Mouse (Mus musculus) C2C12 (cell line): ENCODE data around the gene Cmtm4.

ENCODE experiments used
- CEBPB ChIP-seq: IDR thresholded peaks from one replicate; pipeline ENCODE4 v1.6.1; 2011; ENCODE audit warnings: low read depth, mild to moderate bottlenecking, control low read depth, moderate library complexity
- CTCF ChIP-seq: IDR thresholded peaks from one replicate; pipeline ENCODE4 v1.5.1; 2011; ENCODE audit not compliant: control insufficient read depth, insufficient read depth, insufficient read length
- MAX ChIP-seq: IDR thresholded peaks from one replicate; pipeline ENCODE4 v1.6.1; 2011; ENCODE audit warnings: mild to moderate bottlenecking, control low read depth
- MYOD1 ChIP-seq: IDR thresholded peaks from one replicate; pipeline ENCODE4 v1.6.1; 2011; ENCODE audit warnings: low read depth; ENCODE audit not compliant: control insufficient read depth, insufficient read length
- USF1 ChIP-seq: IDR thresholded peaks from one replicate; pipeline ENCODE4 v1.6.1; 2011; ENCODE audit warnings: low read depth, mild to moderate bottlenecking, control low read depth, moderate library complexity

GRCm38 (mm10) chr8:104434826-104435354 is 39.3 kb upstream of the Cmtm4 start:
- no peak for TF ChIP-seq CEBPB
- TF ChIP-seq CTCF, result no peak
- TF ChIP-seq MYOD1, result no peak
- no peak for TF ChIP-seq MAX
- TF ChIP-seq USF1, result no peak
